Mouse (Mus musculus) ovary, postnatal 14 days (tissue): ENCODE results near the gene Numa1.
"Not testable (repeated sequence)": the region's sequence is repeated elsewhere in the genome, so short reads cannot be mapped to it uniquely, and the experiment has no call there.

Experiments used
- DNase-seq: peaks from one replicate; pipeline ENCODE4 v3.0.0; 2022; ENCODE audit warnings: low spot score

Numa1 gene

DNA sequence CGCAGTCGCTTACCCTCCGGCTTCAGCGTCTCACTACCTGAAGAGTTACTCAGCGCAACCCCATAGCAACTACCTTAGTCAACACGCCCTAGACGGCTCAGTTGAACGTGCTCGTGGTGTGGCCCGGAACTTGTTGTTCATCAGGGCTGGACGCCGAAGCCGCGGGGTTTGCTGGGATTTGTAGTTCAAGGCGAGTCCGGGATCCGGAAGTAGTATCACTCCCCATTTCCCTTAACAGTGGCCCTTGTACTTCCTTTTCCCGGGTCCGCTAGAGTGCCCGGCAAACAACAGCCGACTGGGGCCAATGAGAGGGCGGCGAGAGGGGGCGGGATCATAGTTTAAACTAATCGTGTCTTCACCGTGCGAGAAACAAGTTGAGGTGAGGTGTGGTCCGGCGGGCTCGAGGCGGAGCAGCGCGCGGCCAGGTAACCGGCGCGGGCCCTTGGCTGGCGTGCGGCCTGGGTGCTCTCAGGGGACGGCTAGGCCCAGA is at the start of gene Numa1, which contains the start of gene Lrrc51:
Numa1 (plus strand) TSS at position 361 of the 490 bp plus-strand sequence.
Lrrc51 (minus strand) TSS at position 145 of the 490 bp plus-strand sequence.
- DNase-seq, result peak; percentile 90

GRCm38 (mm10) chr7:101884160-101884559 is 49.8 kb upstream of the Numa1 start:
- DNase-seq, result no peak

GRCm38 (mm10) chr7:101886274-101886673 is 47.6 kb upstream of the Numa1 start:
- no peak for DNase-seq

- DNase-seq, result no peak
Measured at GRCm38 (mm10) chr7:101888460-101888859, 45.5 kb upstream of the Numa1 start.

DNA sequence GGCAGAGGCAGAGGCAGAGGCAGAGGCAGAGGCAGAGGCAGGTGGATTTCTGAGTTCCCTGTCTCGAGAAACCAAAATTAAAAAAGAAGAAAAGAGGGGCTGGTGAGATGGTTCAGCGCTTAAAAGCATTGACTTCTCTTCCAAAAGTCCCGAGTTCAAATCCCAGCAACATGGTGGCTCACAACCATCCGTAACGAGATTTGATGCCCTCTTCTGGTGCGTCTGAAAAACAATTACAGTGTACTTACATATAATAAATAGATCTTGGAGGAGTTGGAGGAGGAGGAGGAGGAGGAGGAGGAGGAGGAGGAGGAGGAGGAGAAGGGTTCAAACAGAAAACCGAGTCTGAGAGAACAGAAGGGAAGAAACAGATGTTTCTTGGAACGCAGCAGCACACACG is 38.2 kb upstream of the Numa1 start:
- no peak for DNase-seq

- DNase-seq, result peak; percentile 85
Measured at GRCm38 (mm10) chr7:101896104-101897066, 37.5 kb upstream of the Numa1 start.

- DNase-seq, result no peak
Measured at GRCm38 (mm10) chr7:101900331-101901097, 33.4 kb upstream of the Numa1 start.

DNA sequence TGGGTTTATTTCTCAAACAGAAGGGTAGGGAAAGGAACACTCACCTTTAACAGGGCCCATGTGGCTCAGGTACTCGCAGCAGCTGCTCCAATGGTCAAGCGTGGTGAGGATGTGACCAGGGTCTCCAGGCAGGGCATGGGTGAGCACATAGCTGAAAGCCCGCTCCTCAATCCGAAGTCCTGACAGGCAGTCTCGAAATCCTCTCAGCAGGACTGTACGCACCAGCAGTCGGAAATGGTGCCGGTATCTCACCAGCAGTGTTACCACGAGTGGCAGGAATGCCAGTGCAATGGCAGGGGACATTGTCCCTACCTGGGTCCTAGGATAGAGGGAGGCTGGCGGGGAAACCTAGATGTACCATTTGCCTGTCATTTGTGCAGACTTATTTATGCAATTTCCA is 31.9 kb upstream of the Numa1 start:
- DNase-seq, result no peak

- no peak for DNase-seq
Measured at GRCm38 (mm10) chr7:101902846-101903245, 31.1 kb upstream of the Numa1 start.

DNA sequence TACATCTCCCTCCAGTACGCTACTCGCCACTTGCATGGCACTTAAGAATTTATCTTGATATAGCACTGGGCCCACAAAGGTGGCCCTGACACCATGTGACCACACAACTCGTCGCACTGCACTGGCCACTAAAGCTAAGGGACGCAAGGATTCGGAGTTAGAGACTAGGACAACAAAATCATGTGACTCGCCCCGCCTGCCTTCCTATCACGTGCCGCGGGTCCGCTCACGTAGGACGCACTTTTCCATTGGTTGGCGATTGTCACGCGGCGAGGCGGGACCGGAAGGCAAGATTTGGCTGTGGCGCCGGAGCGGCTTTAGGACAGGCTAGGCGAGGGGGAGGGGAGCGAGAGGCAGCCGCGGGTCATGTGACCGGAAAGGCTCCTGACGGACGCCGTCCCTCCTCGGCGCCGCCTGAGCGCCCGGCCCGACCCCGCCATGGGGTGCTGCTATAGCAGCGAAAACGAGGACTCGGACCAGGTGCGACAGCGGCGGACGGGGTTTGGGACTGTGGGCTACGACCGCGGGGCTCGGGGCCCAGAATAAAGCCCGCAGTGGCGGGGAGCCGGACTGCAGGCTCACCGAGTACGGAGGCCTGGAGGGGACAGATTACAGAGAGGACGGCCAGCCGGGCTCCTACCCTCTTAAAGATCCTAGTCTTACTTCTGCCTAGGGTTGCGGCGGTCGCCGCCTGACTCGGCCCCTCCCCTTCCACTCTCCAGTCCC is 28.2 kb upstream of the Numa1 start, which contains the start of gene Lamtor1:
Lamtor1 (plus strand) TSS at position 344 of the 726 bp plus-strand sequence.
- DNase-seq, result peak; percentile 96

DNA sequence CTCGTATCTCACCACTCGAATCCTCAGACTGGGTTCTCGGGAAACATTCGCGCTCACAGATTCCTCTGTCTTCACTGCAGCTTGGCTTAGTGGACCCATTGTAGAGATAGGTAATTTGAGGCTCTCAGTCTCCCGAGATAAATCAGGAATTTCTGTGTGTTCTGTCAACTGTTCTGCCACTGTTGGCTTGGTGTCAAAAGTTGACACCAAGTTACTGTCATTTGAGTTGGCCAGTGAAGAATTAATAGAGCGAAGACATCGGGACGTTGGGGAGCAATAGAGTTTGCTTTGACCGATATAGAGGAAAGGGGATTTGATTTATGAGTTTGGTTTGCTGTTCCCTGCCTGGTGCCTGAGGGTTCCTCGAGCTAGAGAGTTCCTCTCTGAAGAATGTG is 27.6 kb upstream of the Numa1 start, which contains the start of gene Tomt:
Tomt (minus strand) TSS at position 73 of the 395 bp plus-strand sequence.
- DNase-seq, result no peak

- DNase-seq, result no peak
Measured at GRCm38 (mm10) chr7:101906696-101907095, 27.2 kb upstream of the Numa1 start.

DNA sequence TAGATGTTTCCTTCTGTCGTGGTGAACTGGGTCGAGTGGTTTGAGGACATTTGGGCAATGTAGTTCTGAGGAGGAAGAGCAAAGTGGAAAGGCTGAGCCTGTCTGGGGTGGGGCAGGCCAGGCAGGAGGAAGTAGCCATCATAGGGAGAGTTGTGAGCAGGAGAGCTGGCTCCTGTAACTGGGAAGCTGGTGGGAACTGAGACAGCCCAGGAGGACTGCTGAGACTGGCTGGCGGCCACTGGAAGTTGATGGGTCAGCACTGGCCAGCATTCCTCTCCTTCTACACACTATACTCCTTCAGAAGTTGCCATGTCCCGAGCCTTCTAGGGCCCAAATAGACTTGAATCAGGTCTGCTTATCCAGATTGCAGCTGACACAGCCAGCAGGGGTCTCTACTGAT is 25.5 kb upstream of the Numa1 start:
- DNase-seq, result no peak

GRCm38 (mm10) chr7:101910138-101910537 is 23.8 kb upstream of the Numa1 start:
- DNase-seq, result no peak

GRCm38 (mm10) chr7:101911982-101912381 is 21.9 kb upstream of the Numa1 start:
- no peak for DNase-seq

DNA sequence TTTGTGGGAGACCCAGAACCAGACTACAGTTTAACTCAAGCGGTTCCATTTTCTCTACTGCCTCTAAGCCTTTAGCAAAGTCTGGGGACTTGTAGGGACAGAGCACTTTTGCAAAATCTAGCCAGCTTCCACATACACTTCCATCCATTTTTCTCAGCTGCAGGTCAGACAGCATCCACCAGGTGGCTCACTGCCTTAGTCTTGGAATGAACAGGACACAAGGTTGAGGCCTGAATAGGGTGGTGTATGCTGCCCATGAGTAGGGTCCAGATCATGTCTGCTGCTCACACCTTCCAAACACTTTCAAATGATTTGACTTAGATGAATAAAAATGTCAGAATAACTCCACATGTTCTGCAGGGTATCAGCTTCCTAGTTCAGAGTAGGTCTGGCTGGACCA is 15.8 kb upstream of the Numa1 start:
- peak; percentile 42 for DNase-seq

DNA sequence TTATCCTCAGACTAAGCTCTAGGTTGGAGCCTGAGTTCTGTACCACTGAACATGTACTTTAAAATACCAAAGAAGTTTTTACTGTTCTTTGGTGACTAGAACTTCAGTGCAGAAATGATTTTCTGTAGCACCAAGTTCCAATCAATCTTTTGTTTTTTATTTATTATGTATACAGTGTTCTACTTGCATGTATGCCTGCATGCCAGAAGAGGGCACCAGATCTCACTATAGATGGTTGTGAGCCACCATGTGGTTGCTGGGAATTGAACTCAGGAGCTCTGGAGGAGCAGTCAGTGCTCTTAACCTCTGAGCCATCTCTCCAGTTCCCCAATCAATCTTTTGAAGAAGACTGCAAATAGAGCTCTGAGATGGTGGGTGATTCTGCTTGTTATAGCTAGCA is 8.0 kb upstream of the Numa1 start:
- DNase-seq, result not testable (repeated sequence)

DNA sequence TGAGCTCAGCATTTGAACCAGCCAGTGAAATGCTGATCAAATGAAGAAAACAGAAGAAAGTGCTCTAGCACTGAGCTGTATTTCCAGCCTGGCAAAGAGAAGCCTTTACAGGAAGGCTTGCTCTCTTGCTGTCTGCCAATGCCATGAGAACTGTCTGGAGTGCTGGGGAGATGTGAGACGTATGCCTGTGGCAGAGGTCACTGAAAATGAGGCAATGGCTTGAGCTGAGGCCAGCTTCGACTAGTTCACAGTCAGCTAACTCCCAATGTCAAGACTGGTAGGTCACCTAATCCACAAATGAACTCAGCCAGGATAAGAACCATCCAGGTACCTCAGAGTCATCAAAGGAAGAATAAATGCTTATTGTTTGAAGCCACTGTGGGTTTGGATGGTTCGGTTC is 5.8 kb upstream of the Numa1 start:
- DNase-seq, result no peak

DNA sequence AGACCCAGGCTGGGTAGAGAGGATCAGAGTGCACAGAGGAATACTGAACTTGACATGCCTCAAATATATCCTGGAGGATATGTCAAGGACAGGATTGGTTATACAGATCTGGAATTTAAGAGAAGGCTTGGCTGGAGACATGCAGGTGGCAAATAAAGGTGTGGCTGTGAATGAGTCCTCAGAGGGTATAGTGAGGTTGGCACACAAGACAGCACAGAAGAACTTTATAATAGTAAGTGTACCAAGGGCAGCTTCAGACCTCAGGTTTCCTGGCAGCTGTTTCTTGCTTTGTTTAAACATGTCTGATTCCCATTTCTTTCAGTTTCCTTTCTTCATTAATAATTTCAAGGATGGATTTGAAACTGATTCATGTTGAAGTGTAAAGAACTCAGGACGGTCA is 1.4 kb upstream of the Numa1 start:
- DNase-seq, result no peak

DNA sequence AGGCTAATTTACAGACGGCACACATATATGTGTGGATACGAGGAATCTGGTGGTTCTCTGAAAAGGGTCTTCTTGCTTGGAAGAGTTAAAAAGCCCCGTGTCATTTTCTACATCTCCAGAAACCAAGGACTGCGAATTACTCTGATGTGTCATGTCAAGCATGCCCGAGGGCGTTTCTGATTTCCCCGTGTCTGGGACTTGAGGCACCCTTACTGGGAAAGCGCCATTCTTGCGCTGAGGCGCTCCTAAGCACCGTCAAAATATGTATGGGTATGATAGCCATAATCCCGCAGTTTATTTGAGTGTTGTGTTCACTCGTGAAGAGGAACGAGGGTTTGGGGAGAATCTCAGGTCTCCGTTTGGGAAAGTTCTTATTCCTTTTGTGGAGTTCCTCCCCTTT is 611 bp upstream of the Numa1 start:
- peak; percentile 12 for DNase-seq

- no peak for DNase-seq
Measured at GRCm38 (mm10) chr7:101935957-101936356, 2.0 kb downstream of the Numa1 start.

DNA sequence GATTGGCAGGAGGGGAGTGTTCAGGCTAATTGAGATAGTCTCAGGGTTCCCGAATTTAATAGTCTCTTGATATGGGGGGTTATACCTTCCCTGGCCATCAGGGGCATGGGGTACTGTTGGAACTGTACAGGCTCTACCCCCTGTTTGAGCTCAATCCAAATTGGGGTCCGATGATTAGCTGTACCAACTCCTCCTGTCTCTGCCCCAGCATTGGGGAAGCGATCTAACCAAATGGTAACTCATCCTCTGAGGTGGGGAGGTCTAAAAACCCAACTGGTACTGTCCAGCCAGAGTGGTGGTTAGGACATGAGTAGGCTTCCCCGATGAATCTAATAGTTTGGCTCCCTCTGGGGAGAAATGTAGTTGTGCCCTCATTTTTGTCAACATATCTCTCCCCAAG is 3.1 kb downstream of the Numa1 start:
- DNase-seq, result no peak
